Mouse (Mus musculus) kidney, adult 9 months (tissue): ENCODE results near the gene Kansl2.
A peak's percentile ranks its signal among the peaks of the same experiment; 100 is the strongest.
"Not testable (repeated sequence)": the region's sequence is repeated elsewhere in the genome, so short reads cannot be mapped to it uniquely, and the experiment has no call there.

Source experiments
- DNase-seq: peaks from one replicate; pipeline ENCODE4 v3.0.0; 2022

The Kansl2 gene

DNA sequence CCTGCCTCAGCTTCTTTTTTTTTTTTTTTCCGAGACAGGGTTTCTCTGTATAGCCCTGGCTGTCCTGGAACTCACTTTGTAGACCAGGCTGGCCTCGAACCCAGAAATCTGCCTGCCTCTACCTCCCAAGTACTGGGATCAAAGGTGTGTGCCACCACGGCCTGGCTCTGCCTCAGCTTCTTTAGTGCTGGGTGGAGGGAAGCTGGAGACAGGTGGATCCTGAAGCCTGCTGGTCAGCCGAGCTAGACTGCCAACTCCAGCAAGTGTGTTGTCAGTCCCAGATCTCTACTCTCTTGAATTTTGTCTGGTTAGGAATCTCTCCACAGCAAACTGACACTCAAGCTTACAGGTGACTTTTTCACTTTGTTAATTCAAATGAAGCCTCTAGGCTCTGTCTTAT lies 1.9 kb upstream of the Kansl2 start:
- no peak for DNase-seq

- DNase-seq: no peak
Observed at GRCm38 (mm10) chr15:98533035-98533531, 981 bp downstream of the Kansl2 start.

DNA sequence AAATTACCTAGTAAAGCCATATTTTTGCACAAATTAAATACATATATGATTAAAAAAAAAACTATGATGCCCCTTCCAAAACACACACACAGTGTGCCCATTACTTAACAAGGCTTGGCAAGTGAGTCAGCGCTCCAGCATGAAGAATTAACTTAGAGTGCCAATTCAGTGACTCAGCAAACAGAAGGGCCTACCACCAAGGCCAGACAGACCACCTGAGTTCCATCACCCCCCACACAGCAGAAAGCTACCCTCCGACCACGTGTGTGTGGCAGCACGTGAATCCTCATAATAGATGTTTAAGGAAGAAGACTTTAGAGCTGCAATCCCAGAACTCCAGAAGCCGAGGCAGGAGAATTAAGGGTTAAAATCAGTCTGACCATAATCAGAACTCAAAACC lies 1.8 kb downstream of the Kansl2 start:
- DNase-seq: no peak

GRCm38 (mm10) chr15:98528066-98528563 lies 5.9 kb downstream of the Kansl2 start:
- DNase-seq: no peak

- DNase-seq: no peak
Observed at GRCm38 (mm10) chr15:98527056-98527771, 6.8 kb downstream of the Kansl2 start.

GRCm38 (mm10) chr15:98526057-98526456 lies 8.0 kb downstream of the Kansl2 start:
- DNase-seq: no peak

DNA sequence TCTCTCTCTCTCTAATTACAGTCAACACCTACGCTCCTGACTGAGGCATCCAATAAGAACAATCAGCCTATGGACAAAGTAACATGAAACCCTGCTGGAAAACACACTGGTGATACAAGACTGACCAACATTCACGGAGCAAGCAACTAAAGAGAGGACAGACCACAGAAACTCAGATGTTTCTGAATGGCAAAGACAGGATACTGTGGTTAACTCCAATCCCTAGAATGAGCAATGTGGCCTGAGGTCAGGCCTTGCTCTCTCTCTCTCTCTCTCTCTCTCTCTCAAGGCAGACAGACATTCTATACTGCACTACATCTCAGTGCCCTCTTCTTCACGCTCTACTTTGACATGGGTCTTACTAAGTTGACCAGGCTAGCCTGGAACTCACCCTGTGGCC lies 12.8 kb downstream of the Kansl2 start:
- DNase-seq: no peak

GRCm38 (mm10) chr15:98517380-98518355 lies 16.4 kb downstream of the Kansl2 start:
- DNase-seq: peak; percentile 70

- DNase-seq: not testable (repeated sequence)
Observed at GRCm38 (mm10) chr15:98514845-98515244, 19.2 kb downstream of the Kansl2 start.

GRCm38 (mm10) chr15:98514146-98514545 lies 19.9 kb downstream of the Kansl2 start:
- DNase-seq: no peak

GRCm38 (mm10) chr15:98513676-98514075 lies 20.4 kb downstream of the Kansl2 start:
- not testable (repeated sequence) for DNase-seq

GRCm38 (mm10) chr15:98512799-98513321 lies 21.2 kb downstream of the Kansl2 start:
- DNase-seq: peak; percentile 60

- no peak for DNase-seq
Observed at GRCm38 (mm10) chr15:98512232-98512631, 21.8 kb downstream of the Kansl2 start.

- no peak for DNase-seq
Observed at GRCm38 (mm10) chr15:98511386-98511928, 22.6 kb downstream of the Kansl2 start.

DNA sequence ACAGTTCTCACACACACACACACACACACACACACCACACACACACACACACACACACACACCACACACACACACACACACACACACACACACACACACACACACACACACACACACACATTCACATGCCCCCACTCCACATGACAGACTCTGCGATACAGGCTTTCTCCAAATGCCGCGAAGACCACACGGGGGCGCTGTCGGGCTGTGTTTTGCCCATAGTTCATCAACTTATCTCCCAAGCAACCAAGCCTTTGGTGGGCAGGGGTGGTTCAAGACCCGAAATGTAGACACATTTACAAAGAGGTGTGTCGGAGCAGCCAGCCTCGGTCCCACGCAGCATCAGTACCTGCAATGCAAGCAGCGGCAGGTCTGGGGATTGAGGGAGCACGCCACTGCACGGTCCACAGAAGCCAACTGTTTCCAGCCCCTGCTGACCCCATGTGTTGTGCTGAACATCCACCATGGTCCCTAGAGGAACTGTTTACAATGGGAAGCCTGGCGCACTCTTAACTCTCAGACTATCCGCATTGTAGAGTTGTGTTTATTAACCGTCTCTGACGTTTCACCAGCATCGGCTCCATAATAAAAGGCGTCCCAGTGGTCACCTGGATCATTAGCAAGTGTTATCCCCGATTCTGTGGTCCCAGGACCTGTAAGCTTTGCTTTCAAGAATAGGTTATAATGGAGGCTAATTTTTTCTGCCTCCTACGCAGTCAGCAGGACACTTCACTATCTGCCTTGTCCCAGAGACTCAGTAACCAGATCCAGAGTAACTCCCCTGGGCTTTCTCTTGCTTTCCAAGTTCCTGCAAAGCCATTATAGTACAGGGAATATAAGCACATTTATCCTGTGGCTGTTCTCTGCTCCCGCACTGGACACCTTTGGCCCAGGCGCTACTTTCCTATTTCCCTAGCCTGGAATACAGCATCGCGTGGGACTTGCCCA lies 23.4 kb downstream of the Kansl2 start:
- peak; percentile 68 for DNase-seq

- DNase-seq: no peak
Observed at GRCm38 (mm10) chr15:98509387-98509786, 24.7 kb downstream of the Kansl2 start.

GRCm38 (mm10) chr15:98507321-98507720 lies 26.7 kb downstream of the Kansl2 start:
- DNase-seq: no peak

- peak; percentile 31 for DNase-seq
Observed at GRCm38 (mm10) chr15:98506253-98506957, 27.7 kb downstream of the Kansl2 start.

GRCm38 (mm10) chr15:98504514-98504913 lies 29.6 kb downstream of the Kansl2 start:
- peak; percentile 66 for DNase-seq

- DNase-seq: no peak
Observed at GRCm38 (mm10) chr15:98503317-98503716, 30.7 kb downstream of the Kansl2 start.

DNA sequence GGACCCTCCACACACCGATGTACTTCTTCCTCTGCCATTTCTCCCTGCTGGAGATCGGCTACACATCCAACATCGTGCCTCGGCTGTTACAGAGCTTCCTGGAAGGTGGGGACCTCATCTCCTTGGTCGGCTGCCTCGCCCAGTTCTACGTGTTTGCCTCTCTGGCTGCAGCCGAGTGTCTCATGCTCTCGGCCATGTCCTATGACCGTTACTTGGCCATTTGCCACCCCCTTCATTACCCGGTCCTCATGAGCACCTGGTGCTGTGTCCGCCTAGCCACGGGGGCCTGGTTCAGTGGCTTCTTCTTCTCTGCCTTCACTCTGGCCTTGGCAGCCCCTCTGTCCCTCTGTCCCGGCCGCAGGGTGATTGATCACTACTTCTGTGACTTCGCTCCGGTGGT lies 36.4 kb downstream of the Kansl2 start:
- DNase-seq: no peak
